Mouse (Mus musculus): ENCODE data around the gene Traf5. TPM values are rescaled to one million over a fixed set of nuclear protein-coding genes. Genes with fewer than 3 reads are reported as not detected.

The Traf5 gene
- total RNA-seq, 2 experiments from 2014 or later = 1.5 to 3.6 TPM

DNA sequence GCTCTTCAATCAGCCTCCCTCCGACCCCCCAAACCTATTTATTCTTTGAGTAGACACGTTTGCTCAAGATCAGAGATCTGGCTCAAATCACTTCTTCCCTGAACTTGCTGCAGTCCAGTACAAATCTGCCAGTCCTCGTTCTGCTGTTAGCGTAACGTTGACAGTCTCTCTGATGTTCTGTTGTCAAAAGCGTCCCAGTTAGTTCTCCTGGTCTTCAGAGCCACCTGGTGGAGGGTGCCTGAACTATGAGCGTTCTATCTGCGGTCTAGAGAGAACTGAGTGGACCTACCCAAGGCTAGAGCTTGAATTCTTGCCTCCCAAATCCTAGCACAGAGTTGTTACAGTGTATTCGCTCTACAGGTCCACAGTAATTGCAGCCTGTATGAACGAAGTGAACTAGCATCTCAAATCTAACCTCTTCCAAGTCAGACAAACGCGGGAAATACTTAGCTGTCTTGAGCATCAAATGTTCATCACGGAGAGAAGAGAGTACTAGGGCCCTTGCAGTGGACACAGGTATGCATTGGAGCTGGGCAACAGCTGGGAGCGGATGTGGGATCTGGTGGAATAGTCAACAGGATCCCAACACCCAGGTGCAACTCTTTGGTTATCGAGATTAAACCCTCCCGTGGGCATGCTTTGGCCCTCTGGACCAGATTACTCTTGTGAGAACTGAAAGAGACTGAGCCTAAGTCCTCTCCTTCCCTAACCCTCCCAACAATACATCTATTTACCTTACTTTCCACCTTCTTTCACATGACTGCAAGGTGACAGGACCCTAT is 711 bp upstream of the Traf5 start:
- peak; percentile 89 for DNase-seq (ENCODE audit: low spot score)

DNA sequence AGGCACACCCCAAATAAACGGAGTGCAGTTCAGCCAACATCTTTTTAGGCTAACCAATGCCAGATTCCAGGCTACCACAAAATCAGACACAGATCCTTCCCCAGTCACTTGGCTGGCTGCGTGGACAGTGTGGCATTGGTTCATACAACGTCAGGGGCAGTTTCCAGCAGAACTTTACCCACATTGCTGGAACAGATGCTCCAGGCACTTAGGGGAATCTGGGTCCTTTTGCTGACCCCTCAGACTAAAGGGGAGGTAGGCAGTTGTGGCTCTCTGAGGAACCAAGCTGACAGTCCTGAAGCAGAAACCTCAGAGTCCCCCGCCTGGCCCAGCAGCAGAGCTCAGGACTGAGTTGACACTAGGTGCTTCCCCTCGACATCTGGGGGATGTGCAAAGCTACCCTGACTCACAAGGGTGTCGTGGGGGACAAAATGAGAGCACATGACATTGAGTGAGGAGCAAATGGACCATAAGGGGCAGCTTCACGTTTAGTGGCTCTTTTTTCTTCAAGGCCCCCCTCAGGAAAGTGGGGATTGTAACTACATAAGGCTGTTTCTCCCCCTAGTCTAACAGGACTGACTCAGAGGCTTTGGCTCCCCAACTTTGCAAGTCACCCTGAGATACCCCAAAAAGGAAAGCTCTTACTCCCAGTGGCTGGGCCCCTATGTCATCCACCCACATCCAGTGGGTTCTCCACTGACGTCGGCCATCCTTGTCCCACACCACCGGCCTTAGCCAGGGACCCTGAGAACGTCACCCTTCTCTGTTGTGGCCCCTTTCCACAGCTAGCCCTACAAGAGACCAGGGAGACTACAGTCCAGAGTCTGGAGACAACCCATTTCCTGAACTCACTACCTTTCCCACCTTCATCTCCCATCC is 1.4 kb downstream of the Traf5 start:
- DNase-seq (ENCODE audit: low spot score) = no peak

GRCm38 (mm10) chr1:192090281-192090680 is 2.1 kb downstream of the Traf5 start:
- no peak for DNase-seq (ENCODE audit: low spot score)

DNA sequence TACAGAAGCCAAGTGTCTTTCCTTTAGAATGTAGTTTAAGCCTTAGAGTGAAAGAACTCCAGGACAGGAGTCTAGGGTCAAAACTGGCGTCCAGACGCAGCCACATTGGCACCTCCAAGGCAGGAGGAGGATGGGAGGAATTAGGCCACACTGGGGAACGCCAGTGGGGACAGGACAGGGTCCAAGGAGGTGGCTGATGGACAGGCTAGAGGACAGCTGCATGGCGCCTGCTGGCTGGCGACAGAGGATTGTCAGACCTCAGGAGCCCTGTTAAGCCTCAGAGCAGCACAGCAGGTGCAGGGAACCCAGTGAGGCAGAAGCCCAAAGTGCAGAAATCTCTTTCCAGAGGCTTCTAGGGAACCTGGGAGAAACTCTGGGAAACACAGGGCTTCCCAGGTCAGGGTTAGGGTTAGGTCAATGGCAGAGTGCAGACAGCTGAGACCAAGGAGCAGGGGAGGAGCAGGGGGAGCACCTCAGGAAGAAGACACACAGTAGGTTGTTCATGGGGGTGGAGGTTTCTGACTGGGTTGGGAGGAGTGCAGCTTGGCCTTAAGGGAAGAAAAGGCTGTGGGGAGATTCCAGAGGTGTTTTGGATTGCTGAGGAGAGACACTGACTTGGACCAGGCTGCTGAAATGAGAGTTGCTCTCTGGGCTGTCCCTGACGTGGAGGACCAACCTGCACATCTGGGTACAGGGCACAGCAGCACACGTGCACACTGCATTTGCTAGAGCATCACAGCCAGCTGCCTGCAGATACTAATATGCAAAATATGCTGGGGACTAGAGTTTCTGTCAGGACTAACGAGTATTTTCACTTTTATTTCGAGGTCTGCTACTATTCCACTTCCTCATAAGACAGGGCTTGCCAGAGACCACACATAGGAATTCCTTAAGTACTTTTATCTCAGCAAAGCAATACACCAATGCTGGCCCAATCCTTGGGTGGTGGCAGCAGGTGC is 2.9 kb downstream of the Traf5 start:
- no peak for DNase-seq (ENCODE audit: low spot score)

GRCm38 (mm10) chr1:192088011-192088410 is 4.3 kb downstream of the Traf5 start:
- peak; percentile 44 for DNase-seq (ENCODE audit: low spot score)

DNA sequence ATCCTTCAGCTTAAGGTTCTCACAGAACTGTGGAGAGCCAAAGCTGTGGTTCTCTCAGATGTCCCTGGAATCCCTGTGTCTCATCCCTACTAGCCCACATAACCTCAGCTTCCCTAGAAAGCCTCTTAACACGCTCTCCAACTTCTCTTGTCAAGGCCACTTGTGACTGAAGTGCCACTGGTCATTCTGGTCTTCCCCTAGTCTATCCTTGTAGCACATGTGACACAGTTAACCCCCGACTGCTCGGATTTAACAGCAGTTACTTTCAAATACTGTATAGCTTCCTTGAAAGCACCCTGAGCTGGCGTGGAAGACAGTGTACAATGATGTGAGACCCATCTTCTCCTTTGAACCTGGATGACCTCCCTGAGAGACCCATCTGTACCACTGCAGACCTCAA is 5.3 kb downstream of the Traf5 start:
- no peak for DNase-seq (ENCODE audit: low spot score)

GRCm38 (mm10) chr1:192086279-192087037 is 5.9 kb downstream of the Traf5 start:
- no peak for DNase-seq (ENCODE audit: low spot score)

DNA sequence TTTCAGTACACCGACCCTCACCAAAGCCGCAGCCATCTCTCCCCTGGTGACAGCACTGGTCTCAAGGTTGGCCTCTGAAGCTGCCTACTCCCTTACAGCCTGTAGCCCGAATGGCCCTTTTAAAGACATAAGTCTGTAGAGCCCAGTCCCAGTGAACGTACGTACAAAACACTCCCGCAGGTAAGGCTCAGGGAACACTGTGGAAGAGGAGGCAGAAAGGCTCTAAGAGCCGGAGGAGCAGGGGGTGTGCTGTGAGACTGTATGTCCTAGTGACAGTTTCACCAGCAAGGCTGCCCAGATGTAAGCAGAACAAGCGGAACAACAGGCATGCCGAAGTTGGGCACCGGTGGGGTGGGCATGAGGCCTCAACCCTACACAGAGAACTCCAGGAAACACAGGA is 7.1 kb downstream of the Traf5 start:
- DNase-seq (ENCODE audit: low spot score) = no peak

GRCm38 (mm10) chr1:192082646-192083045 is 9.7 kb downstream of the Traf5 start:
- no peak for DNase-seq (ENCODE audit: low spot score)

- no peak for DNase-seq (ENCODE audit: low spot score)
Observed at GRCm38 (mm10) chr1:192081129-192081528, 11.2 kb downstream of the Traf5 start.

DNA sequence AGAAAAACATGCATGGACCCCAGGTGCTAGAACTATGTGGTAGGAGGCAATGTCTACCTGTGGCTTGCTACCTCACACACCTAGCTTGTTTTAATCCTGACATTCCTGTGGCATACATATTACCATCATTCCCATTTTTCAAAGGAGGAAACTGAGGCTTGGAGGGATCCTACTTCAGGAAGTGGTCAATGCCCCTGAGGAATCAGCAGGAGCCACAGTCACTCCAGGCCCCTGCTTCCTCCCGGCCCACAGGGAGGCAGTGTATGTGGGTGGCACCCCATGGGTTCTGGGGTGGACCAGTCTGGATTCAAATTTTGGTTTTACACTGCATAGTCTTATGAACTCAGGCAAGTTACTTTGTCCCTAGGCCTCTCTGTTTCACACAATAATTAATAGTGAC is 13.2 kb downstream of the Traf5 start:
- DNase-seq (ENCODE audit: low spot score) = no peak

GRCm38 (mm10) chr1:192078406-192078805 is 14.0 kb downstream of the Traf5 start:
- DNase-seq (ENCODE audit: low spot score) = peak; percentile 57

DNA sequence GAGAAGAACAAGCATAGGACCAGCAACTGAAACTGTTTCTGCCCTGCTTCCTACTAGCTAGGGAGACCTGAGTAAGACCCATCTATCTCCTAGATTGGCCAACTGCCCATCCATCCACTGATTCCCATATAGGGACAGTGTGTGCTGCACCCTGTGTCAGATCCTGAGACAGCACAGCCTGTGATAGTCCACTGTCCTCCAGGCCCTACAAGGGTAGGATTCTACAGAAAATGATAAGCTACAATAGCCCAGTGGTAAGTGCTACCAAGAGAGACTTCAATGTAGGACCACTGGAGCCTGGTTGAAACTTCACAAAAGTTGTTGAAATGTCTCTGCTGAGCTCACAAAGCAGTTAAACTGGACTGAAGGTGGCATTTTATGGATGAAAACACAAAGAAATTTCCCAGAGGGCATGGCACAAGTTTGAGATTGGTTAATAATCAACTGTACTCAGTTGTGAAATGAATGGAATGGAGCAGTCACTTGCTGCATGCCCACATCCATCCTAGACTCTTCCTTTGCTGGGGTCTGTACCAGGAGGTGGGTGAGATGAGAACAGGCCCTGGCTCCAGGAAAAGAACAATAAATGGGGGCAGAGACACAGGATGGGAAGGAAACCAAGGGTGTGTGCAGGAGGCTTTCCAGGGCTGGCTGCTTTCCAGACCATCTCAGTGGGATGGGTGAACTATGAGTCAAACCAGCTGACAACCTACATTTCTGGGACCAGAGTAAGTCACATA is 15.4 kb downstream of the Traf5 start:
- peak; percentile 36 for DNase-seq (ENCODE audit: low spot score)

GRCm38 (mm10) chr1:192076101-192076500 is 16.3 kb downstream of the Traf5 start:
- DNase-seq (ENCODE audit: low spot score) = no peak

- DNase-seq (ENCODE audit: low spot score) = no peak
Observed at GRCm38 (mm10) chr1:192074824-192075223, 17.5 kb downstream of the Traf5 start.

- DNase-seq (ENCODE audit: low spot score) = peak; percentile 54
Observed at GRCm38 (mm10) chr1:192072426-192072825, 19.9 kb downstream of the Traf5 start.

DNA sequence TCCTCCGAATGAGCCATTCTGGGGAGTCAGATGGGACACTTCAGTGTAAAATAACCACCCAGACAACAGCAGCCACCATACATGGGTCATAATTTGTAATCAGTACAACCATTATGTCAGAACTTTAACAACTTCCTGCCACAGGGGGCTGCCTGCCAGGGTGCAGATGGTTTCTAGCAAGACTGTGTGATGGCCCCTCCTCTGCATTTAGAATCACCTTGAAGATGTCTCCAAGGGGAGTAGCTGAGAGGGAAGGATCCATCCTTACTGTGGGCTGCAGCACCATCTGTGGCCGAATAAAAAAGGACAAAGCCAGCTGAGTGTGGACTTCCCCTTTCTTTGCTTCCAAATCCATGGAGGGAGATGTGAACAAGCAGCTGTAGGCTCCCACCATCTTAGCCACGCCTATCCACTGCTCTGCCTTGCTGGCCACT is 21.7 kb downstream of the Traf5 start:
- no peak for DNase-seq (ENCODE audit: low spot score)

GRCm38 (mm10) chr1:192069971-192070591 is 22.3 kb downstream of the Traf5 start:
- peak; percentile 29 for DNase-seq (ENCODE audit: low spot score)

DNA sequence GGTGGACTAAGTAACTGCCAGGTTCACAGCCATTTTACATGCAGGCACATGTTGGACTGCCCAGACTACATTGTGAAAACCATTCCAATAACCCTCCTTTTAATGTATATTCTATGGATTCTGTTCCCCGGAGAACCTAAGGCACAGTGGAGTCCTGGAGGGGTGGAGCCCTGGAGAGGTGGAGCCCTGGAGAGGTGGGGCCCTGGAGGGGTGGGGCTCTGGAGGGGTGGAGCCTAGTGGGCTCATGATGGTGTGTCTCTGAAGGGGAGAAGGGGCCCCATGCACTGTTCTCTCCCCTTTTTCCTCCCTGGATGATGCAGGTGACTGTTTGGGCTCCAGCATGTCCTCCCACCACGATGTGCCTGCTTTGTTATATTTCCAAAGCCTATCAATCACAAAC is 24.2 kb downstream of the Traf5 start:
- no peak for DNase-seq (ENCODE audit: low spot score)
